Mouse (Mus musculus) ES-Bruce4 (cell line): Measurements from ENCODE around the gene Zfp58.

Experiments used
- CTCF ChIP-seq: IDR thresholded peaks from one replicate; pipeline ENCODE4 v1.8.1; 2011; ENCODE audit warnings: low read depth, low read length
- EP300 ChIP-seq: IDR thresholded peaks from 2 replicates; pipeline ENCODE4 v1.6.1; 2011; ENCODE audit warnings: low read depth, low read length; ENCODE audit not compliant: insufficient read depth
- POLR2A ChIP-seq: IDR thresholded peaks from one replicate; pipeline ENCODE4 v1.8.1; 2011; ENCODE audit warnings: low read length; ENCODE audit not compliant: insufficient read depth

- TF ChIP-seq POLR2A, result no peak
- no peak for TF ChIP-seq CTCF
- no peak for TF ChIP-seq EP300
Observed at GRCm38 (mm10) chr13:67495631-67496030, 4.7 kb downstream of the Zfp58 start.
